Mouse (Mus musculus): ENCODE results near the gene Defb36. TPM values are rescaled to one million over a fixed set of nuclear protein-coding genes. Genes with fewer than 3 reads are reported as not detected.

Defb36 gene
- polyA plus RNA-seq, 2 experiments = not detected

- Histone ChIP-seq H3K4me2 (ENCODE audit: low read depth) (no peak overlapping the region), H3K27ac (no peak overlapping the region), H3K9ac (replicated peaks) (no peak overlapping the region), H3K27me3 (ENCODE audit: control insufficient read depth, insufficient read depth, low read length) (no peaks in the 10 kb centered on the region), H3K36me3 (replicated peaks; ENCODE audit: control insufficient read depth, insufficient read depth, low read depth) (no peaks in the 10 kb centered on the region), H3K4me3 (ENCODE audit: insufficient read depth in 1 of 2, low read depth in 2 of 2, low read length in 2 of 2) (no peak overlapping the region), H3K9me3 (ENCODE audit: control insufficient read depth, low read length) (no peaks in the 10 kb centered on the region), H3K4me1 (replicated peaks; ENCODE audit: control insufficient read depth in 2 of 2, insufficient read depth in 2 of 2, low read length in 1 of 2) (no peaks in the 10 kb centered on the region)
- no peak for ATAC-seq (ENCODE audit: insufficient read depth)
- no peak for DNase-seq (ENCODE audit: low read depth in 3 of 3, low spot score in 3 of 3)
- TF ChIP-seq CTCF (IDR thresholded peaks at IDR 0.05; ENCODE audit: low read depth) (peak; percentile 61), EP300 (IDR thresholded peaks at IDR 0.05; ENCODE audit: low read depth) (no peak)
- 49% methylated on average over 5 of the region's 5 CpGs for WGBS (ENCODE audit: insufficient replicate concordance)
Measured at GRCm38 (mm10) chr2:152617374-152617773, 13.2 kb downstream of the Defb36 start.

GRCm38 (mm10) chr2:152620367-152621134 is 16.4 kb downstream of the Defb36 start:
- Histone ChIP-seq H3K4me1 (replicated peaks; ENCODE audit: control insufficient read depth in 2 of 2, insufficient read depth in 2 of 2, low read length in 1 of 2) (no peaks in the 10 kb centered on the region), H3K27me3 (ENCODE audit: control insufficient read depth, insufficient read depth, low read length) (peaks cover 4% of the 10 kb centered on the region), H3K9me3 (ENCODE audit: control insufficient read depth, low read length) (no peaks in the 10 kb centered on the region), H3K4me2 (ENCODE audit: low read depth) (no peak overlapping the region), H3K9ac (replicated peaks) (no peak overlapping the region), H3K36me3 (replicated peaks; ENCODE audit: control insufficient read depth, insufficient read depth, low read depth) (no peaks in the 10 kb centered on the region), H3K4me3 (ENCODE audit: insufficient read depth in 1 of 2, low read depth in 2 of 2, low read length in 2 of 2) (no peak overlapping the region), H3K27ac (no peak overlapping the region)
- no peak for DNase-seq (ENCODE audit: low read depth in 3 of 3, low spot score in 3 of 3)
- TF ChIP-seq EP300 (IDR thresholded peaks at IDR 0.05; ENCODE audit: low read depth) (no peak), CTCF (IDR thresholded peaks at IDR 0.05; ENCODE audit: low read depth) (no peak)
- ATAC-seq (ENCODE audit: insufficient read depth) = no peak
- 36% methylated on average over 9 of the region's 9 CpGs for WGBS (ENCODE audit: insufficient replicate concordance)

DNA sequence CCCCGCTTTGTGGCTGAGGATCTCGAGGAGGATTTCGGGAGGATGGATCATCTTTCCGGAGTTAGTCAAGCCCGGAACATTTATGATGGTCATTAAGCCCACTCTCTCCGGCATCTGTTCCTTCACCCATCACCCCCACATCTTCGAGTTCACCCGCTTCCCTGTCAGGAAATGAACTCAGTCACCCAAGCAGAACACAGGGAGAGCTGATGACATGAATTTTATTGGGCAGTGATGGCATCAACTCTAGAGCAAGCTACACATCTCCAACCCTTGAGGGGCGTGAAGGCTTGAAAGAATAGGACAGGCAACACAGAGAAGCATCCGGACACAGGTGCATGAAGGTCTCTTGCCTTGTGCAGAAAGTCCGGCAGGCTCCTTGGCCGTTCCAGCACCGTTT is 18.0 kb downstream of the Defb36 start:
- TF ChIP-seq CTCF (IDR thresholded peaks at IDR 0.05; ENCODE audit: low read depth) = no peak
- no peak for TF ChIP-seq EP300 (IDR thresholded peaks at IDR 0.05; ENCODE audit: low read depth)
- Histone ChIP-seq H3K4me2 (ENCODE audit: low read depth) (no peak overlapping the region), H3K27ac (no peak overlapping the region), H3K9ac (replicated peaks) (no peak overlapping the region), H3K36me3 (replicated peaks; ENCODE audit: control insufficient read depth, insufficient read depth, low read depth) (no peaks in the 10 kb centered on the region), H3K4me1 (replicated peaks; ENCODE audit: control insufficient read depth in 2 of 2, insufficient read depth in 2 of 2, low read length in 1 of 2) (no peaks in the 10 kb centered on the region), H3K4me3 (ENCODE audit: insufficient read depth in 1 of 2, low read depth in 2 of 2, low read length in 2 of 2) (no peak overlapping the region), H3K9me3 (ENCODE audit: control insufficient read depth, low read length) (no peaks in the 10 kb centered on the region), H3K27me3 (ENCODE audit: control insufficient read depth, insufficient read depth, low read length) (peaks cover 20% of the 10 kb centered on the region)
- WGBS (ENCODE audit: insufficient replicate concordance) = 48% methylated on average over 13 of the region's 13 CpGs
- DNase-seq (ENCODE audit: low read depth in 3 of 3, low spot score in 3 of 3) (no peak), ATAC-seq (ENCODE audit: insufficient read depth) (no peak)

DNA sequence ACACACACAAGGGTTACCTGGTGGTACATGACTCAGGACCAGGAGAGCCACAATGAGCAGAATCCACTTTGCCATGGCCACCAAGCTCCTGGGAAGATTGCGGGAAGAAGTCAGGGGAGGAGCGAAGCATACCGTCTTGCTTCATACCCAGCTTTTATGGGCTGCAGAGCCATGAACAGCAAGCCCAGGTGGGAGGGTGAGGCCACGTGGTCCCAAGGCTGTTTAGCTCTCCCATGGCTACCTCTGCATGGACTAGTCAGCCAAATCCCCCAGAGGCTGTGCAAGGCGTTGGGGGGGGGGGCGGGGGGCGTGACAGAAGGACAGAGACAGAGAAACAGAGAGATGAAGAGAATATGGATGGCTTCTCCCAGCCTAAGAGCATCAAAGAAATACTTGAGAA is 18.8 kb downstream of the Defb36 start, which contains the start of gene Defb25:
TSS of gene Defb25 (minus strand) at position 101 of the 400 bp plus-strand sequence.
- no peak within 1 kb of the TSS for H3K9ac ChIP-seq (replicated peaks)
- H3K9me3 ChIP-seq (ENCODE audit: control insufficient read depth, low read length) = no peaks in the 10 kb centered on the region
- 69% methylated on average over 7 of the region's 7 CpGs for WGBS (ENCODE audit: insufficient replicate concordance)
- H3K4me2 ChIP-seq (ENCODE audit: low read depth) = no peak within 1 kb of the TSS
- no peak for ATAC-seq (ENCODE audit: insufficient read depth)
- TF ChIP-seq CTCF (IDR thresholded peaks at IDR 0.05; ENCODE audit: low read depth) = no peak
- TF ChIP-seq EP300 (IDR thresholded peaks at IDR 0.05; ENCODE audit: low read depth) = no peak
- DNase-seq (ENCODE audit: low read depth in 3 of 3, low spot score in 3 of 3) = no peak
- no peak within 1 kb of the TSS for H3K4me3 ChIP-seq (ENCODE audit: insufficient read depth in 1 of 2, low read depth in 2 of 2, low read length in 2 of 2)
- H3K36me3 ChIP-seq (replicated peaks; ENCODE audit: control insufficient read depth, insufficient read depth, low read depth) = no peaks in the 10 kb centered on the region
- H3K27me3 ChIP-seq (ENCODE audit: control insufficient read depth, insufficient read depth, low read length) = peaks cover 27% of the 10 kb centered on the region
- no peaks in the 10 kb centered on the region for H3K4me1 ChIP-seq (replicated peaks; ENCODE audit: control insufficient read depth in 2 of 2, insufficient read depth in 2 of 2, low read length in 1 of 2)
- no peak within 1 kb of the TSS for H3K27ac ChIP-seq

- ATAC-seq (ENCODE audit: insufficient read depth) (no peak), DNase-seq (ENCODE audit: low read depth in 3 of 3, low spot score in 3 of 3) (no peak)
- Histone ChIP-seq H3K4me3 (ENCODE audit: insufficient read depth in 1 of 2, low read depth in 2 of 2, low read length in 2 of 2) (no peak overlapping the region), H3K4me1 (replicated peaks; ENCODE audit: control insufficient read depth in 2 of 2, insufficient read depth in 2 of 2, low read length in 1 of 2) (no peaks in the 10 kb centered on the region), H3K4me2 (ENCODE audit: low read depth) (no peak overlapping the region), H3K36me3 (replicated peaks; ENCODE audit: control insufficient read depth, insufficient read depth, low read depth) (no peaks in the 10 kb centered on the region), H3K27ac (no peak overlapping the region), H3K9me3 (ENCODE audit: control insufficient read depth, low read length) (no peaks in the 10 kb centered on the region), H3K9ac (replicated peaks) (no peak overlapping the region), H3K27me3 (ENCODE audit: control insufficient read depth, insufficient read depth, low read length) (peaks cover 34% of the 10 kb centered on the region)
- no peak for TF ChIP-seq EP300 (IDR thresholded peaks at IDR 0.05; ENCODE audit: low read depth)
- no peak for TF ChIP-seq CTCF (IDR thresholded peaks at IDR 0.05; ENCODE audit: low read depth)
- 56% methylated on average over 2 of the region's 2 CpGs for WGBS (ENCODE audit: insufficient replicate concordance)
Measured at GRCm38 (mm10) chr2:152624566-152624965, 20.4 kb downstream of the Defb36 start.
